Mouse (Mus musculus): ENCODE results near the gene Tex29. TPM values are rescaled to one million over a fixed set of nuclear protein-coding genes. Genes with fewer than 3 reads are reported as not detected.
A peak's percentile ranks its signal among the peaks of the same experiment; 100 is the strongest.

Tex29 gene
- polyA plus RNA-seq, 1 experiment from 2014 or later: 0.43 TPM

- no peak overlapping the region for H3K4me2 ChIP-seq
- H3K4me3 ChIP-seq: no peak overlapping the region
- H3K36me3 ChIP-seq: no peaks in the 10 kb centered on the region
- peaks cover 27% of the 10 kb centered on the region for H3K4me1 ChIP-seq (replicated peaks)
- peak; percentile 60 for ATAC-seq (ENCODE audit: low read depth)
- H3K27ac ChIP-seq (replicated peaks): peak overlapping the region; percentile 75
- peaks cover 15% of the 10 kb centered on the region; the same call in 1 of the 2 replicates for H3K9me3 ChIP-seq
- no peaks in the 10 kb centered on the region for H3K27me3 ChIP-seq
- peak overlapping the region; percentile 42; the same call in 1 of the 2 replicates for H3K9ac ChIP-seq
- 90% methylated on average over 2 of the region's 2 CpGs for WGBS
These were observed 46.5 kb downstream of the Tex29 start for GRCm38 (mm10) chr8:11886824-11887223.

DNA sequence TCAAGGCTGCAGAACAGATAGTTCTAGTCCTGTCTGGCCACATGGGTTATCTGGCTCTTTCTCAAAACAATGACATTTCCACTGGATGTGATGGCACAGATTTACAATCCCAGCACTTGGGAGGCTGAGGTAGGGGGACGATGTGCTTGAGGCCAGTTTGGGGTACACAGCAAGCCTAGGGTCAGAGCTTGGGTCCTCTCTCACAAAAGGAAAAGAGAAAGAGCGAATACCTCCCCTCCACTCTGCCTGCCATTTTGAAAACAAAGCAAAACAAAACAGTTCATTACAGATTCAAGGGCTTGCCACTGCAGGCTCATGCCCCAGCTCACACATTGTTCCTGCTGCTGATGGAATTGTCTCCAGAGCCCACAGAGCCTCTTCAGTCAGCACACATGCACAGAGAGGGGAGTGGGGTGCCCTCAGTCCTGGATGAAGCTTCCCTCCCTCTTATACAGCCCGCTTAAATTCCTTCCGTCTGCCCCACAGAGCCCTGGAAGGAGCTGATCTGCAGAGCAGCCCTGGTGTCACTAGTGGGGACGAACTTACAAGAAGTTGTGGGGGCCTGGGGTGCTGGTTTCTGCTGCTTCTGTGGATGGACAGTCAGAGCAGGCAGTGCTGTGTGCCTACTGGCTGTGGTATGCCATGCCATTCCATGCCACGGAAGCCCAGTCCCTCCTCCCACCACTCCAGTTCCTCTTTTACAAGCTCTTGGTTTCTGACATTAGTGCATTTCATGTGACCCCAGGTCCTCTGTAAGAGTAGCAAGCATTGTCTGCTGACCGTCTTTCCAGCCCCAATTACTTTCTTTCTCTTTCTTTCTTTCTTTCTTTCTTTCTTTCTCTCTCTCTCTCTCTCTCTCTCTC lies 49.1 kb downstream of the Tex29 start:
- Histone ChIP-seq H3K4me2 (no peak overlapping the region), H3K27me3 (0 out of 2 replicates have a peak, but pooled peaks cover 6% of the 10 kb centered on the region), H3K9ac (no peak overlapping the region), H3K9me3 (no peaks in the 10 kb centered on the region), H3K4me3 (no peak overlapping the region), H3K36me3 (no peaks in the 10 kb centered on the region), H3K4me1 (replicated peaks) (peaks cover 27% of the 10 kb centered on the region), H3K27ac (replicated peaks) (peak overlapping the region; percentile 9; the same call in 1 of the 2 replicates)
- WGBS: 29% methylated on average over 7 of the region's 7 CpGs
- no peak for ATAC-seq (ENCODE audit: low read depth)

- Histone ChIP-seq H3K4me1 (replicated peaks) (peaks cover 22% of the 10 kb centered on the region), H3K27ac (replicated peaks) (no peak overlapping the region), H3K4me3 (no peak overlapping the region), H3K27me3 (peaks cover 19% of the 10 kb centered on the region), H3K36me3 (no peaks in the 10 kb centered on the region), H3K9me3 (no peaks in the 10 kb centered on the region), H3K4me2 (no peak overlapping the region), H3K9ac (no peak overlapping the region)
- no peak for ATAC-seq (ENCODE audit: low read depth)
- WGBS: 93% methylated on average over 2 of the region's 2 CpGs
These were observed 52.5 kb downstream of the Tex29 start for GRCm38 (mm10) chr8:11892756-11893155.

GRCm38 (mm10) chr8:11896022-11896662 lies 55.9 kb downstream of the Tex29 start:
- Histone ChIP-seq H3K36me3 (no peaks in the 10 kb centered on the region), H3K27me3 (peaks cover 37% of the 10 kb centered on the region), H3K4me1 (replicated peaks) (peaks cover 13% of the 10 kb centered on the region), H3K4me2 (no peak overlapping the region), H3K9me3 (no peaks in the 10 kb centered on the region), H3K27ac (replicated peaks) (no peak overlapping the region; the same call in 1 of the 2 replicates), H3K9ac (no peak overlapping the region), H3K4me3 (no peak overlapping the region)
- 23% methylated on average over 13 of the region's 13 CpGs for WGBS
- peak; percentile 71 for ATAC-seq (ENCODE audit: low read depth)

DNA sequence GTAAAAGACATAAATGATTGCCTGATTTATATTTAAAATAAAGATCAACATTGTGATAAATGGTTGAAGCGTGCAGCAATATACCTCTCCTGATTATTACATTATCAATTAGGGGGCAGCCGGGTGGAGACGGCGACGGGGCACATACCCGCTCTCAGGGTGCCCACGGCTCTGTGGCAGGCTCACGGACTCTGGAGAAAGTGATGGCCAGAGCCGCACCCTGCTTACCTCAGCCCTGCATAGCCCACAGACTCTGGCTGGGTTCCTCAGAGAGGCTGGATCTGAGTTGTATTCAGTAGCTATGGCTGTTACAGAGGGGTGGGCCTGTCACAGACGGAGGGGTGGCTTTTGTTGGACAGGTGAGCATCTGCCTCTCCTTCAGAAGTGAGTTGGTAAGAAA lies 56.4 kb downstream of the Tex29 start:
- H3K36me3 ChIP-seq: no peaks in the 10 kb centered on the region
- no peak overlapping the region for H3K27ac ChIP-seq (replicated peaks)
- H3K4me1 ChIP-seq (replicated peaks): peaks cover 13% of the 10 kb centered on the region
- H3K4me2 ChIP-seq: no peak overlapping the region
- WGBS: 36% methylated on average over 10 of the region's 10 CpGs
- no peak overlapping the region for H3K9ac ChIP-seq
- no peaks in the 10 kb centered on the region for H3K9me3 ChIP-seq
- peak; percentile 49 for ATAC-seq (ENCODE audit: low read depth)
- H3K4me3 ChIP-seq: no peak overlapping the region
- peaks cover 39% of the 10 kb centered on the region for H3K27me3 ChIP-seq

DNA sequence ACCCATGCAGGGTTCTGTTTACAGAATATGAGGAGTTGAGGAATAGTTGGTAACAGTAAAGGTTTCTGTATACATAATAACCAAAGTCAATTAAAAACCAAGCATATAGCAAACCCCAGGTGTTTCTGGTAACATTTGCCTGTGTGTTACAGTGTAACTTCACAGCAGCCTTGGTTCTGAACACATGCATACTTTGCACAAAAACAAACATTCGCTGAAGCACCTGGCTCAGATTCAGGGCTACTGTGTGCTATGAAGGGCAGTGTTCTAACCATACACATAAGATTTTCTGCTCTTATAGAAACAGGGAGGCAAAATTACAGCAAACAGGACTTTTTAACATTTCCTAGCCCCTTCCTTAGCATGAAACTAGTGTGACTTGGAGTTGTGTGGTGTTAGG lies 58.5 kb downstream of the Tex29 start:
- WGBS: 92% methylated on average over 1 of the region's 1 CpGs

More for the DNA sequence above, 58.5 kb downstream of the Tex29 start:
- H3K36me3 ChIP-seq: no peaks in the 10 kb centered on the region
- H3K9ac ChIP-seq: no peak overlapping the region
- H3K9me3 ChIP-seq: no peaks in the 10 kb centered on the region
- no peak overlapping the region for H3K27ac ChIP-seq (replicated peaks)
- peaks cover 13% of the 10 kb centered on the region for H3K4me1 ChIP-seq (replicated peaks)
- H3K4me2 ChIP-seq: no peak overlapping the region
- H3K4me3 ChIP-seq: no peak overlapping the region
- ATAC-seq (ENCODE audit: low read depth): no peak
- peaks cover 39% of the 10 kb centered on the region for H3K27me3 ChIP-seq

Other genes starting within 250 kb of the Tex29 start
- 79.2 and 81.6 TPM in 2 replicates for gene Ankrd10, start 204.7 kb upstream of the Tex29 start, polyA plus RNA-seq (2015; fragmentation: Nextera tagmentation; extraction: Ambion mirVana)
- gene 1700016D06Rik, start 139.4 kb upstream of the Tex29 start, polyA plus RNA-seq (2015; fragmentation: Nextera tagmentation; extraction: Ambion mirVana): not detected in 2 replicates
- gene Arhgef7, start 112.8 kb upstream of the Tex29 start, polyA plus RNA-seq (2015; fragmentation: Nextera tagmentation; extraction: Ambion mirVana): 60.7 and 61.6 TPM in 2 replicates